8 mouse cellular contexts compared by ENCODE assay signal in genomic region chr7:80647437-80647871, GRCm38 (mm10). TPM values are rescaled to one million over a fixed set of nuclear protein-coding genes. Genes with fewer than 3 reads are reported as not detected.
DNase-seq lines count a peak whose midpoint lies in the region; ATAC-seq and TF ChIP-seq lines count a peak whose summit lies in the region.

No protein-coding gene starts in this region.

- no peaks in the 10 kb centered on the region; the same call in 1 of the 2 replicates for H3K36me3 ChIP-seq in kidney, embryonic 15.5 days
- H3K36me3 ChIP-seq in CH12.LX (replicated peaks in 1 of 2; ENCODE audit: control insufficient read depth in 1 of 2, insufficient read depth in 1 of 2, low read length in 1 of 2), result peaks cover 0 to 3% of the 10 kb centered on the region in 2 experiments
- no peaks in the 10 kb centered on the region; the same call in 1 of the 2 replicates for H3K36me3 ChIP-seq in intestine, postnatal 0 days (ENCODE audit: control insufficient read depth, insufficient read depth)

- TF ChIP-seq EP300 in CH12.LX (IDR thresholded peaks at IDR 0.05; ENCODE audit: low read length), result peak; percentile 54; the same call in 1 of the 2 replicates

- WGBS in kidney, embryonic 15.5 days, result 67% methylated on average over 7 of the region's 7 CpGs
- WGBS in intestine, postnatal 0 days, result 49% methylated on average over 7 of the region's 7 CpGs

- H3K4me3 ChIP-seq in kidney, embryonic 15.5 days (replicated peaks), result no peak overlapping the region
- peak overlapping the region; percentile 34 to 54 (median 34) for H3K4me3 ChIP-seq in CH12.LX (replicated peaks in 1 of 3; ENCODE audit: low read depth in 2 of 3, low read length in 2 of 3, poor library complexity in 1 of 3)
- no peak overlapping the region for H3K4me3 ChIP-seq in intestine, postnatal 0 days (ENCODE audit: low read depth, low read length)

- TF ChIP-seq CTCF in CH12.LX (conservative IDR thresholded peaks at IDR 0.05 in 1 of 2, IDR thresholded peaks at IDR 0.05 in 1 of 2; ENCODE audit: low read depth in 2 of 2, low read length in 2 of 2), result no peak
- TF ChIP-seq CTCF in intestine, postnatal 0 days (IDR thresholded peaks at IDR 0.05; ENCODE audit: low read depth), result no peak

- no peak overlapping the region for H3K4me2 ChIP-seq in kidney, embryonic 15.5 days
- H3K4me2 ChIP-seq in CH12.LX (ENCODE audit: insufficient read depth, low read depth, poor library complexity, severe bottlenecking), result peak overlapping the region; percentile 72
- peak overlapping the region; percentile 49 for H3K4me2 ChIP-seq in intestine, postnatal 0 days (replicated peaks; ENCODE audit: low read depth)

- no peaks in the 10 kb centered on the region for H3K9me3 ChIP-seq in kidney, embryonic 15.5 days (replicated peaks)
- H3K9me3 ChIP-seq in CH12.LX (replicated peaks; ENCODE audit: low read length), result no peaks in the 10 kb centered on the region
- H3K9me3 ChIP-seq in intestine, postnatal 0 days (ENCODE audit: control insufficient read depth), result no peaks in the 10 kb centered on the region

- 0 out of 2 replicates have a peak, but pooled peaks have one; percentile 22 for ATAC-seq in kidney, embryonic 15.5 days (replicated peaks; ENCODE audit: low FRiP score)
- ATAC-seq in intestine, postnatal 0 days, result 0 out of 2 replicates have a peak, but pooled peaks have one; percentile 16

- no peak overlapping the region for H3K9ac ChIP-seq in kidney, embryonic 15.5 days
- peak overlapping the region; percentile 53 for H3K9ac ChIP-seq in CH12.LX (ENCODE audit: insufficient read depth, low read depth)
- H3K9ac ChIP-seq in intestine, postnatal 0 days (ENCODE audit: low read depth, low read length), result no peak overlapping the region

- H3K27ac ChIP-seq in kidney, embryonic 15.5 days, result 0 out of 2 replicates have a peak overlapping the region, but pooled peaks have one; percentile 6
- H3K27ac ChIP-seq in CH12.LX (ENCODE audit: insufficient read depth, low read depth), result peak overlapping the region; percentile 32; the same call in 1 of the 2 replicates
- H3K27ac ChIP-seq in intestine, postnatal 0 days (ENCODE audit: low read depth, low read length), result 0 out of 2 replicates have a peak overlapping the region, but pooled peaks have one; percentile 31

- in situ Hi-C loops in CH12.LX (cut with MboI; ENCODE audit: low pct_ligation_motif_present, low pct_unique_long_range_greater_than_20kb, low sequenced_read_pairs), result no loop called here

- H3K79me2 ChIP-seq in CH12.LX (replicated peaks; ENCODE audit: control insufficient read depth, extremely low read depth, insufficient read depth, poor library complexity, severe bottlenecking), result no peaks in the 10 kb centered on the region

- TF ChIP-seq RAD21 in CH12.LX (IDR thresholded peaks at IDR 0.05; ENCODE audit: low read depth, low read length), result no peak

- dilution Hi-C loops in CH12.LX (cut with MboI; ENCODE audit: extremely low pct_ligation_motif_present, extremely low pct_unique_long_range_greater_than_20kb, low sequenced_read_pairs), result no loop called here

- 0 out of 2 replicates have a peak, but pooled peaks have one; percentile 37 for TF ChIP-seq POLR2A in CH12.LX (IDR thresholded peaks at IDR 0.05; ENCODE audit: low read depth, low read length)

- no peaks in the 10 kb centered on the region for H3K27me3 ChIP-seq in kidney, embryonic 15.5 days
- H3K27me3 ChIP-seq in CH12.LX (replicated peaks), result no peaks in the 10 kb centered on the region
- no peaks in the 10 kb centered on the region for H3K27me3 ChIP-seq in intestine, postnatal 0 days (replicated peaks; ENCODE audit: control insufficient read depth, insufficient read depth, low read length)

- peaks cover 15% of the 10 kb centered on the region for H3K4me1 ChIP-seq in kidney, embryonic 15.5 days
- peaks cover 10 to 48% of the 10 kb centered on the region in 2 experiments for H3K4me1 ChIP-seq in CH12.LX (ENCODE audit: control insufficient read depth in 1 of 2, insufficient read depth in 2 of 2)
- no peaks in the 10 kb centered on the region for H3K4me1 ChIP-seq in intestine, postnatal 0 days (replicated peaks; ENCODE audit: control insufficient read depth, insufficient read depth, low read length)

- no peak for DNase-seq in kidney, adult 11 months
- DNase-seq in CH12.LX (ENCODE audit: extremely low read depth), result peak; percentile 56
- peak; percentile 80 for DNase-seq in cerebellum, adult 9-11 months
- DNase-seq in lung, postnatal 36 days, result peak; percentile 76
- DNase-seq in thymus, postnatal 14 days, result peak; percentile 69
- DNase-seq in frontal cortex, postnatal 25 days (ENCODE audit: low spot score in 2 of 2), result no peak

TF ChIP-seq in CH12.LX, 34 proteins besides CTCF, POLR2A, EP300 and RAD21:
- TF ChIP-seq TCF12 (IDR thresholded peaks at IDR 0.05; ENCODE audit: low read depth, low read length), result peak; percentile 27; the same call in 1 of the 2 replicates
- TF ChIP-seq BHLHE40 (IDR thresholded peaks at IDR 0.05; ENCODE audit: low read depth, low read length), result peak; percentile 39
- TF ChIP-seq MXI1 (IDR thresholded peaks at IDR 0.05; ENCODE audit: low read depth, low read length), result peak; percentile 71; the same call in 1 of the 2 replicates
- peak; percentile 20; the same call in 1 of the 2 replicates for TF ChIP-seq HCFC1 (IDR thresholded peaks at IDR 0.05; ENCODE audit: low read depth, low read length)
- TF ChIP-seq UBTF (IDR thresholded peaks at IDR 0.05; ENCODE audit: low read depth, low read length), result no peak
- no peak for TF ChIP-seq NRF1 (IDR thresholded peaks at IDR 0.05; ENCODE audit: low read depth, low read length)
- TF ChIP-seq ETS1 (conservative IDR thresholded peaks at IDR 0.05; ENCODE audit: low read depth, low read length), result no peak
- TF ChIP-seq KAT2A (IDR thresholded peaks at IDR 0.05; ENCODE audit: insufficient replicate concordance, low read length), result no peak
- TF ChIP-seq IRF4 (IDR thresholded peaks at IDR 0.05; ENCODE audit: low read depth, low read length), result peak; percentile 41; the same call in 1 of the 2 replicates
- TF ChIP-seq ELF1 (IDR thresholded peaks at IDR 0.05; ENCODE audit: low read depth, low read length), result 0 out of 2 replicates have a peak, but pooled peaks have one; percentile 49
- no peak for TF ChIP-seq ZKSCAN1 (IDR thresholded peaks at IDR 0.05; ENCODE audit: borderline replicate concordance, low read depth, low read length)
- no peak for TF ChIP-seq MEF2A (IDR thresholded peaks at IDR 0.05; ENCODE audit: borderline replicate concordance, low read depth, low read length)
- no peak for TF ChIP-seq MAFK (IDR thresholded peaks at IDR 0.05; ENCODE audit: insufficient replicate concordance, low read length)
- TF ChIP-seq RCOR1 (conservative IDR thresholded peaks at IDR 0.05; ENCODE audit: low read depth, low read length), result no peak
- TF ChIP-seq CHD1 (IDR thresholded peaks at IDR 0.05; ENCODE audit: low read depth, low read length), result no peak
- TF ChIP-seq NELFE (IDR thresholded peaks at IDR 0.05; ENCODE audit: low read depth, low read length), result no peak
- no peak for TF ChIP-seq ZNF384 (IDR thresholded peaks at IDR 0.05; ENCODE audit: low read depth, low read length)
- TF ChIP-seq SIN3A (IDR thresholded peaks at IDR 0.05; ENCODE audit: low read length), result 0 out of 2 replicates have a peak, but pooled peaks have one; percentile 32
- no peak for TF ChIP-seq JUN (IDR thresholded peaks at IDR 0.05; ENCODE audit: insufficient read depth, low read depth, low read length)
- TF ChIP-seq POLR2AphosphoS2 (IDR thresholded peaks at IDR 0.05; ENCODE audit: low read depth, low read length), result no peak
- TF ChIP-seq MYC (IDR thresholded peaks at IDR 0.05; ENCODE audit: low read depth, low read length), result no peak
- no peak for TF ChIP-seq MAZ (IDR thresholded peaks at IDR 0.05; ENCODE audit: low read depth, low read length)

RNA-seq across cellular contexts. Expression of gene Crtc3, which starts 41.2 kb away (rescaled TPM):
- 20.6 and 21.9 TPM in 2 replicates for polyA plus RNA-seq in kidney, embryonic 15.5 days (2015; fragmentation: Nextera tagmentation; extraction: Ambion mirVana)
- 3.9 and 4.4 TPM in 2 replicates for total RNA-seq in CH12.LX (2012; rRNA removed)
- 1.2 and 1.3 TPM in 2 replicates for total RNA-seq in CH12.LX (2014; rRNA removed)
- 5.8 and 9.1 TPM in 2 replicates for polyA plus RNA-seq in CH12.LX (2012; ENCODE audit: insufficient read length, low read depth)
- polyA plus RNA-seq in intestine, postnatal 0 days (2015; fragmentation: Nextera tagmentation; extraction: Ambion mirVana), result 11.5 and 13.8 TPM in 2 replicates

Comparison
In these comparisons a context has a peak if more than half of its experiments do, and no peak if none do; other contexts are left out.
1. H3K4me3 ChIP-seq: peak in CH12.LX (3 of 3); none in kidney, embryonic 15.5 days (single experiment) and intestine, postnatal 0 days (single experiment).
2. DNase-seq: peak in CH12.LX (single experiment), cerebellum, adult 9-11 months (single experiment), lung, postnatal 36 days (single experiment) and thymus, postnatal 14 days (single experiment); none in kidney, adult 11 months (single experiment) and frontal cortex, postnatal 25 days (0 of 2).
3. Peak in every context shown above with its lines, with median percentiles within 50 percentile points of each other: H3K27ac ChIP-seq.